Mouse (Mus musculus): Measurements from ENCODE around the gene Adamtsl1. TPM values are rescaled to one million over a fixed set of nuclear protein-coding genes. Genes with fewer than 3 reads are reported as not detected.

Gene Adamtsl1
- polyA plus RNA-seq, 1 experiment from 2014 or later, result 7.3 TPM

DNA sequence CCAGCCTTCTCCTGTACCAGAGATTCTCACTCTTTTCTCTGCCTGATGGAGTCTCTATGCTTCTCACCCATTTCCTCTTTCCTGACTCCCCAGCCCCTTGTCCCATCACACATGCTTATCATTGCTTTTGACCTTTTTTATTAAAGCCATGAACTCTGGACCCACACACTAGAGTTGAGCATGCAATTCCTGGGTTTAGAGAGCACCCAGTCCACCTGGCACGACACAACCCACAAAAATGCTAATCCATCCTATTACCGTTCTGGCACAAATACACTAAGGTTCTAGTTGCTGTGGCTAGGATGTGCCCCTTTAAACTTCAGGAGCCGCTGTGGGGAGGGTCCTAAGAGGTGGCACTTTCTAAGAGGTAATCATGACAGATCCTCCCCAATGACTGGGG lies 921.7 kb downstream of the Adamtsl1 start:
- H3K36me3 ChIP-seq, result no peaks in the 10 kb centered on the region
- no peaks in the 10 kb centered on the region for H3K9me3 ChIP-seq
- H3K27me3 ChIP-seq (ENCODE audit: insufficient read depth, poor library complexity, severe bottlenecking), result no peaks in the 10 kb centered on the region
- 82% methylated on average over 3 of the region's 3 CpGs for WGBS
- no peaks in the 10 kb centered on the region for H3K4me1 ChIP-seq
- DNase-seq (ENCODE audit: low spot score), result no peak
- no peak overlapping the region for H3K4me3 ChIP-seq
- H3K27ac ChIP-seq, result no peak overlapping the region

DNA sequence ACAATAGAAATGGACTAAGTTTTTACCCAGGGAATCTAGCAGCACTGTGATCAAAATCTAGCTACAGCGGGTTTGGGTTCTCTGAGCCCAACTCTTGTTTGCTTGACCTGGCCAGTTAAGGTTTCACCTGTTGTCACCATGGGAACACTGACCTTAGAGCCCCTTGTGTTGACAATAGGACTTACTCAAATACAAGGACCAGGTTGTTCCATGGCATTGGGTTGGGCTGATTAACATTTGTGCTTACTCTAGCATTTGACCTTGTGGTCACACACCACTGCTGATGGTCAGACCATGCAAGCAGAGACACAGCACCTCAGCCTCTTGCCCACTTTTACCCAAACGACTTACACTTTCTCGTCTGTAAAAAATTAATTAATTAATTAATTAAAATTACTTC lies 922.4 kb downstream of the Adamtsl1 start:
- no peak for DNase-seq (ENCODE audit: low spot score)
- no peaks in the 10 kb centered on the region for H3K36me3 ChIP-seq
- WGBS, result 86% methylated on average over 3 of the region's 3 CpGs

DNA sequence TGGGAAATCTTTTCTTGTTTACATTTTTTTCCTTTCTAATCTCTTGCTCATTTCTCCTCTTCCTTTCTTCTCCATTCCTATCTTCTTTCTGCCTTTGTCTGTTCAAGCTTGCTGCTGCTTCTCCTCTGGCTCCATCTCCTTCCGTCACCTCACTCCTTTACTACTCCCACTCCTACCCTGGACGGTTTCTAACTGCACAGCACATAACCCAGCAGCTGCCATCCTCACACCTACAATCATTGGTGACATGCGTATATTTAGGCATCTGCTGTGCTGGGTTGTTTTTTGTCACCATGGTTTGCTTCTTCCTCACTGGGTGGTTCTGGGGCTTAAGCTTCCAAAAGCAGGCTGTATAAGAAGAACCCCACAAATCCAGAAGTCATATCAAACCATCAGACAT lies 936.5 kb downstream of the Adamtsl1 start:
- no peaks in the 10 kb centered on the region for H3K27me3 ChIP-seq (ENCODE audit: insufficient read depth, poor library complexity, severe bottlenecking)
- no peak overlapping the region for H3K27ac ChIP-seq
- DNase-seq (ENCODE audit: low spot score), result no peak
- no peaks in the 10 kb centered on the region for H3K4me1 ChIP-seq
- H3K36me3 ChIP-seq, result no peaks in the 10 kb centered on the region
- H3K4me3 ChIP-seq, result no peak overlapping the region
- WGBS, result 82% methylated on average over 3 of the region's 3 CpGs
- no peaks in the 10 kb centered on the region for H3K9me3 ChIP-seq

More for the DNA sequence above, 922.4 kb downstream of the Adamtsl1 start:
- Histone ChIP-seq H3K4me1 (no peaks in the 10 kb centered on the region), H3K27ac (no peak overlapping the region), H3K27me3 (ENCODE audit: insufficient read depth, poor library complexity, severe bottlenecking) (no peaks in the 10 kb centered on the region), H3K9me3 (no peaks in the 10 kb centered on the region), H3K4me3 (no peak overlapping the region)

DNA sequence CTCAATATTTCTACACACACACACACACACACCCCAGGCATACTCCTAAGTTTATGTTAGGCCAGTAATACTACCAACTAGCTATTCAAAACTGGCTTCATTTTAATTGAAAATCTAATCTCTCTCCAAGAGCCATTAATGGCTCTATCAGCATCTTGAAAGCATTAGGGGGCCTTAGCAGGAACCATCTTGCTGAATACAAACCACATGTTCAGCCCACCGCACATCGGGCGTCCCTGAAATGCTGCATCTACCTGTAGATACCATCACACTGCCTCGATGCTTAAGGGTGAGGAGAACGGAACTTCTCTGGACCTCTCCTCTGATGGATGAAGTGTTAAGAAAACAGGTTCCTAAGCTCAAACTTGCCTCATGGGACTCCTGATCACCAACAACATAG lies 950.8 kb downstream of the Adamtsl1 start:
- Histone ChIP-seq H3K27me3 (ENCODE audit: insufficient read depth, poor library complexity, severe bottlenecking) (no peaks in the 10 kb centered on the region), H3K4me1 (no peaks in the 10 kb centered on the region), H3K27ac (no peak overlapping the region), H3K9me3 (no peaks in the 10 kb centered on the region), H3K36me3 (no peaks in the 10 kb centered on the region), H3K4me3 (no peak overlapping the region)
- 77% methylated on average over 5 of the region's 5 CpGs for WGBS
- DNase-seq (ENCODE audit: low spot score), result no peak
